Mouse (Mus musculus) CH12.LX (cell line): ENCODE data around the gene Glra1. TPM values are rescaled to one million over a fixed set of nuclear protein-coding genes. Genes with fewer than 3 reads are reported as not detected.

Source experiments
- DNase-seq: peaks from one replicate; pipeline ENCODE4 v3.0.0-alpha.2; 2013; ENCODE audit errors: extremely low read depth
- H3K27ac ChIP-seq: 2 replicates; pipeline ENCODE4 v1.5.1; 2012; ENCODE audit warnings: low read depth, mild to moderate bottlenecking, control low read depth, moderate library complexity; ENCODE audit not compliant: insufficient read depth
- H3K27me3 ChIP-seq: replicated peaks from 2 replicates; pipeline ENCODE3; 2012; ENCODE audit warnings: inconsistent platforms
- H3K36me3 ChIP-seq, 2 experiments: replicated peaks in 1 of 2; 2 replicates each; pipeline versions ENCODE3 to v1.6.1; 2012; ENCODE audit warnings: inconsistent platforms in 1 of 2, low read length in 1 of 2, mild to moderate bottlenecking in 1 of 2, mixed read lengths in 1 of 2, moderate library complexity in 1 of 2; ENCODE audit not compliant: control insufficient read depth in 1 of 2, insufficient read depth in 1 of 2
- H3K4me1 ChIP-seq, 2 experiments: 2 replicates each; pipeline ENCODE4 v1.6.1; 2012; ENCODE audit warnings: inconsistent platforms in 1 of 2, moderate library complexity in 1 of 2; ENCODE audit not compliant: insufficient read depth in 2 of 2, control insufficient read depth in 1 of 2
- H3K4me2 ChIP-seq: 2 replicates; pipeline ENCODE4 v1.6.1; 2012; ENCODE audit warnings: low read depth, mild to moderate bottlenecking, control low read depth; ENCODE audit not compliant: poor library complexity, insufficient read depth, severe bottlenecking
- H3K4me3 ChIP-seq, 3 experiments: fragments of 150-350 bp in 1 of 3; sonication (generic) in 1 of 3; replicated peaks in 1 of 3; 2 replicates each; pipeline versions ENCODE3 to v1.5.1; 2011 to 2012; ENCODE audit warnings: low read depth in 2 of 3, low read length in 2 of 3, mild to moderate bottlenecking in 2 of 3, moderate library complexity in 2 of 3, control low read depth in 1 of 3, improper control_type of control experiment in 1 of 3, inconsistent platforms in 1 of 3, mixed read lengths in 1 of 3; ENCODE audit not compliant: poor library complexity in 1 of 3
- H3K79me2 ChIP-seq: replicated peaks from 2 replicates; pipeline ENCODE4 v1.6.1; 2012; ENCODE audit warnings: mild to moderate bottlenecking, moderate library complexity; ENCODE audit not compliant: control insufficient read depth, poor library complexity, insufficient read depth, severe bottlenecking; ENCODE audit errors: extremely low read depth
- H3K9ac ChIP-seq: 2 replicates; pipeline ENCODE4 v1.6.1; 2012; ENCODE audit warnings: low read depth, mild to moderate bottlenecking, control low read depth, moderate library complexity; ENCODE audit not compliant: insufficient read depth
- H3K9me3 ChIP-seq: replicated peaks from 2 replicates; pipeline ENCODE3; 2012; ENCODE audit warnings: low read length, inconsistent platforms, mixed read lengths
- BHLHE40 ChIP-seq: IDR thresholded peaks from 2 replicates; pipeline ENCODE4 v1.6.1; 2011; ENCODE audit warnings: mild to moderate bottlenecking, low read depth, low read length, improper control_type of control experiment
- CHD1 ChIP-seq: IDR thresholded peaks from 2 replicates; pipeline ENCODE4 v1.6.1; 2012; ENCODE audit warnings: low read depth, low read length, improper control_type of control experiment, inconsistent platforms
- CHD2 ChIP-seq: IDR thresholded peaks from 2 replicates; pipeline ENCODE4 v1.6.1; 2011; ENCODE audit warnings: low read length, improper control_type of control experiment
- CTCF ChIP-seq, 2 experiments: IDR thresholded peaks in 1 of 2; conservative IDR thresholded peaks in 1 of 2; 2 replicates each; pipeline ENCODE4 v1.5.1; 2011 to 2012; ENCODE audit warnings: low read depth in 2 of 2, low read length in 2 of 2, improper control_type of control experiment in 1 of 2, inconsistent platforms in 1 of 2, mild to moderate bottlenecking in 1 of 2, moderate library complexity in 1 of 2
- E2F4 ChIP-seq: IDR thresholded peaks from 2 replicates; pipeline ENCODE4 v1.6.1; 2011; ENCODE audit warnings: low read depth, low read length, improper control_type of control experiment; ENCODE audit not compliant: insufficient replicate concordance
- ETS1 ChIP-seq: conservative IDR thresholded peaks from 2 replicates; pipeline ENCODE4 v1.6.1; 2012; ENCODE audit warnings: low read depth, mild to moderate bottlenecking, inconsistent platforms, low read length, improper control_type of control experiment, moderate library complexity
- GABPA ChIP-seq: IDR thresholded peaks from 2 replicates; pipeline ENCODE4 v1.6.1; 2012; ENCODE audit warnings: low read depth, low read length, improper control_type of control experiment, inconsistent platforms; ENCODE audit not compliant: insufficient replicate concordance
- HCFC1 ChIP-seq: IDR thresholded peaks from 2 replicates; pipeline ENCODE4 v1.6.1; 2012; ENCODE audit warnings: low read depth, mild to moderate bottlenecking, inconsistent platforms, low read length, improper control_type of control experiment
- IRF4 ChIP-seq: IDR thresholded peaks from 2 replicates; pipeline ENCODE4 v1.6.1; 2014; ENCODE audit warnings: low read depth, mild to moderate bottlenecking, inconsistent platforms, low read length, improper control_type of control experiment
- JUN ChIP-seq: IDR thresholded peaks from 2 replicates; pipeline ENCODE4 v1.6.1; 2011; ENCODE audit warnings: low read depth, mild to moderate bottlenecking, low read length, improper control_type of control experiment, moderate library complexity; ENCODE audit not compliant: insufficient read depth
- KAT2A ChIP-seq: IDR thresholded peaks from 2 replicates; pipeline ENCODE4 v1.6.1; 2012; ENCODE audit warnings: low read length, improper control_type of control experiment, inconsistent platforms; ENCODE audit not compliant: insufficient replicate concordance
- MAFK ChIP-seq: IDR thresholded peaks from 2 replicates; pipeline ENCODE4 v1.6.1; 2011; ENCODE audit warnings: low read length, improper control_type of control experiment; ENCODE audit not compliant: insufficient replicate concordance
- MAZ ChIP-seq: IDR thresholded peaks from 2 replicates; pipeline ENCODE4 v1.6.1; 2012; ENCODE audit warnings: low read depth, mild to moderate bottlenecking, inconsistent platforms, low read length, improper control_type of control experiment, moderate library complexity
- NELFE ChIP-seq: IDR thresholded peaks from 2 replicates; pipeline ENCODE4 v1.6.1; 2011; ENCODE audit warnings: low read depth, low read length, improper control_type of control experiment
- PAX5 ChIP-seq: IDR thresholded peaks from 2 replicates; pipeline ENCODE4 v1.6.1; 2012; ENCODE audit warnings: low read length, inconsistent platforms, mixed read lengths
- RAD21 ChIP-seq: IDR thresholded peaks from 2 replicates; pipeline ENCODE4 v1.6.1; 2011; ENCODE audit warnings: low read depth, mild to moderate bottlenecking, low read length, improper control_type of control experiment, moderate library complexity
- SIN3A ChIP-seq: IDR thresholded peaks from 2 replicates; pipeline ENCODE4 v1.6.1; 2012; ENCODE audit warnings: low read length, improper control_type of control experiment, inconsistent platforms
- SMC3 ChIP-seq: IDR thresholded peaks from 2 replicates; pipeline ENCODE4 v1.6.1; 2011; ENCODE audit warnings: low read depth, low read length, improper control_type of control experiment
- TCF12 ChIP-seq: IDR thresholded peaks from 2 replicates; pipeline ENCODE4 v1.6.1; 2014; ENCODE audit warnings: low read depth, mild to moderate bottlenecking, inconsistent platforms, low read length, improper control_type of control experiment
- UBTF ChIP-seq: IDR thresholded peaks from 2 replicates; pipeline ENCODE4 v1.6.1; 2012; ENCODE audit warnings: low read depth, mild to moderate bottlenecking, inconsistent platforms, low read length, improper control_type of control experiment, moderate library complexity
- USF2 ChIP-seq: conservative IDR thresholded peaks from 2 replicates; pipeline ENCODE4 v1.6.1; 2011; ENCODE audit warnings: low read depth, low read length, improper control_type of control experiment
- dilution Hi-C: fragments of 300-500 bp; cut with MboI; formaldehyde crosslinking; loops from 2 replicates; pipeline ENCODE4 v1.14.3; 2020; ENCODE audit warnings: low sequenced_read_pairs; ENCODE audit not compliant: extremely low pct_unique_long_range_greater_than_20kb, extremely low pct_ligation_motif_present
- in situ Hi-C: fragments of 300-500 bp; cut with MboI; formaldehyde crosslinking; loops from 3 replicates; pipeline ENCODE4 v1.14.3; 2019; ENCODE audit warnings: low sequenced_read_pairs, low pct_ligation_motif_present, low pct_unique_long_range_greater_than_20kb, mixed read lengths
- polyA plus RNA-seq: library from polyadenylated mRNA; unstranded; fragments of >175 nt; gene quantifications from 2 replicates; pipeline ENCODE4 v1.2.1, GENCODE M21; 2012; ENCODE audit warnings: low read depth; ENCODE audit not compliant: insufficient read length
- total RNA-seq, 2 experiments: library from RNA; depleted of rRNA; stranded (reverse); fragments of 300-350 nt in 1 of 2; fragments of >200 nt in 1 of 2; gene quantifications; 2 replicates each; pipeline ENCODE4 v1.2.3; 2012 to 2014

The Glra1 gene
- total and polyA plus RNA-seq, 3 experiments = not detected

GRCm38 (mm10) chr11:55470761-55471160 lies 137.2 kb downstream of the Glra1 start:
- no peaks in the 10 kb centered on the region for H3K9me3 ChIP-seq
- TF ChIP-seq CHD2 (0 out of 2 replicates have a peak, but pooled peaks have one; percentile 7), KAT2A (no peak), NELFE (no peak), UBTF (no peak), RAD21 (no peak), GABPA (no peak), IRF4 (no peak), E2F4 (no peak), BHLHE40 (no peak), CTCF (conservative IDR thresholded peaks at IDR 0.05 in 1 of 2, IDR thresholded peaks at IDR 0.05 in 1 of 2; ENCODE audit: low read depth in 2 of 2, low read length in 2 of 2) (no peak), ETS1 (no peak), MAFK (no peak), CHD1 (peak; percentile 52; the same call in 1 of the 2 replicates), SIN3A (no peak; the same call in 1 of the 2 replicates), MAZ (0 out of 2 replicates have a peak, but pooled peaks have one; percentile 25), SMC3 (no peak), JUN (no peak), HCFC1 (no peak), TCF12 (no peak), PAX5 (no peak), USF2 (no peak)
- TF ChIP-seq, all 38 proteins: peak for 3
- Histone ChIP-seq H3K4me1 (peaks cover 10 to 39% of the 10 kb centered on the region in 2 experiments), H3K27me3 (no peaks in the 10 kb centered on the region), H3K79me2 (peaks cover 59% of the 10 kb centered on the region), H3K27ac (no peak overlapping the region), H3K9ac (peak overlapping the region; percentile 89), H3K4me2 (peak overlapping the region; percentile 73), H3K4me3 (peak overlapping the region; percentile 91 to 100 (median 93)), H3K36me3 (peaks cover 9 to 35% of the 10 kb centered on the region in 2 experiments)
- in situ Hi-C loops (no loop called here), dilution Hi-C loops (no loop called here)
- DNase-seq = no peak
